Mouse (Mus musculus) neutrophil, adult 5-6 weeks (primary cell): ENCODE results near the gene Esp8. TPM values are rescaled to one million over a fixed set of nuclear protein-coding genes. Genes with fewer than 3 reads are reported as not detected.
"Not testable (repeated sequence)": the region's sequence is repeated elsewhere in the genome, so short reads cannot be mapped to it uniquely, and the experiment has no call there.

Experiments
- ATAC-seq: fragments of 151-379, 151-347 bp; 2 replicates; pipeline ENCODE4 v1.8.0; 2017; ENCODE audit warnings: mild to moderate bottlenecking, moderate TSS enrichment; ENCODE audit not compliant: insufficient number of reproducible peaks, poor library complexity, low FRiP score, severe bottlenecking; ENCODE audit errors: extremely low read depth
- total RNA-seq: library from RNA; stranded (forward); fragments of 200-1000 nt; gene quantifications from 2 replicates; pipeline ENCODE4 v1.2.3, GENCODE M21; 2017

Esp8 gene
- not detected in 2 replicates for total RNA-seq

GRCm38 (mm10) chr17:40519818-40520217 is at the start of gene Esp8:
TSS of gene Esp8 (plus strand) at chr17:40520022.
- no peak for ATAC-seq

DNA sequence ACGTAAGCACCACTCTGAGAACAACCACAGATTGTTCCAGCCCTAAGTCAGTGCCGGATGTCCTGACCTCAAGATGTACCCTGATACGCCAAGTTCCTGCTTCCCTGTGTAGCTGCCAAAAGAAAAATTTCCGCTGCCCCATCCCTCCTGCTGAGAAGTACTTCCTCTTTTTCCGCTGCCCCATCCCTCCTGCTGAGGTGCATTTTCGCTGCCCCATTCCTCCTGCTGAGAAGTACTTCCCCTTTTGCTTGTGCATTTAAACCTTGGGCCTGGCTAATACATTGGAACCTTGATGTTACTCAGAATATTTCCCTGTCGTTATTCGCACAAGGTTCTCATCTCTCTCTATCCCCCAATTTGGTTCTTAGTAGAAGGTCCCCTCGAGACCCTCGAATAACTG is 36.3 kb upstream of the Esp8 start:
- ATAC-seq: not testable (repeated sequence)

- ATAC-seq: not testable (repeated sequence)
Measured at GRCm38 (mm10) chr17:40495468-40496185, 24.2 kb upstream of the Esp8 start.

DNA sequence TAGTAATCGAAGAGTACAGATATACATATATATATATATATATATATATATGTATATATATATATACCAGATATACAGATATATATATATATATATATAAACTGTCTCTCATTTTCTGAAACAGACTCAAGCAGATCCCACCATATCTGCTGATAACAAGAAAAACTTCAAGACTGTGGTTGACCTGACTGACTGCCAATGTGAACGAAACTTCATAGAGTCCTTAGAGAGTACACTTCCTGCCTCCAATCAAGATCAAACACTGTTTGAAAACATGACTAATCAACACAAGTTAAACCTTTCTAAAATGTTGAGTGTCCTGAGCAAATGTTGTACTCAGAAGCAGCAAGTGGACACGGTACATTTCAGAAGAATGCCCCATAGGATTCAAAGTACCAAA is 10.0 kb downstream of the Esp8 start:
- no peak for ATAC-seq

GRCm38 (mm10) chr17:40531147-40531546 is 11.3 kb downstream of the Esp8 start:
- no peak for ATAC-seq

- not testable (repeated sequence) for ATAC-seq
Measured at GRCm38 (mm10) chr17:40547005-40547404, 27.2 kb downstream of the Esp8 start.

DNA sequence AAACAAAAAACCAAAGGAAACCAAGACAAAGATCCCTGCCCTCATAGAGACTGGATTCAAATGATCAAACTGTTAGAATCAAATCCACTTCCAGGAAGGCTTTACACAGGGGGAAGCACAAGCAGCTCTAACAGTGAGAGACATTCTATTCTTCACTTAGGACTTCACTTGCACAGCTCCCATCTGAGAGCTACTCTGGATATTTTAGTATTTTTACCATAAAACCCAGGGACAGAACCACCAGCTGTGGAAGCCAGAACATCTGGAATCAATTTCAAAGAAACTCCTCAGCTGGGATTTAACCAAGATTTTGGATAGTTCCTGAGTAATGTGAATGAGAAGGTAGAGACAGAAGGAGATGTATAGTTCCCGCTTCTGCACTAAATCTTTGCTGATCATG is 33.6 kb downstream of the Esp8 start:
- ATAC-seq: no peak

DNA sequence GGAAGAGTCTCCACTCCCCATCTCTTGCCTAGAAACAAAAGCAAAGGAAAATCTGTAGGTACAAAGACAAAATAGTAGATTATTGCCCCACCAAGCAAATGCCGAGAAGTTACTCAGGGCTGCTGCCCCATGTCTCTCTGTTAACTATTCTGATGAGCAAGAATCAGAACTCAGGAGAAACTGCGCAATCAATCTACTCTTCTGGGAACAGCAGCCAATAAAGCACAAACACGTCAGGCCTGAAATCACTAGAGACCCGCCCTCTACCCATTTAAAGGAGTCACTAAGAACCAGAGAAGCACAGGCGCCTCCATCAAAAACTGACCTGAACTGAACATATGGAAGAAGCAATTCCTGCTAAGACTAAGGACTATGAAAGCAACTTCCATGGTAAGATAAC is 41.4 kb downstream of the Esp8 start, which contains the start of gene Esp6:
Esp6 (plus strand) TSS at position 301 of the 400 bp plus-strand sequence.
- ATAC-seq: no peak

Other genes starting within 250 kb of the Esp8 start
- not detected in 2 replicates for gene Crisp1, start 200.8 kb upstream of the Esp8 start, total RNA-seq
- not detected in 2 replicates for gene Esp6, start 41.5 kb downstream of the Esp8 start, total RNA-seq
- not detected in 2 replicates for gene Esp4, start 78.6 kb downstream of the Esp8 start, total RNA-seq
- not detected in 2 replicates for gene Esp3, start 112.1 kb downstream of the Esp8 start, total RNA-seq
- not detected in 2 replicates for gene Esp1, start 207.1 kb downstream of the Esp8 start, total RNA-seq